Mouse (Mus musculus) heart, postnatal 36 days (tissue): ENCODE measurements around the gene 2510009E07Rik. TPM values are rescaled to one million over a fixed set of nuclear protein-coding genes. Genes with fewer than 3 reads are reported as not detected.
A peak's percentile ranks its signal among the peaks of the same experiment; 100 is the strongest.

Experiments used
- DNase-seq, 2 experiments: peaks; one replicate each; pipeline ENCODE4 v3.0.0; 2021 to 2022
- intact Hi-C: fragments of 180-260 bp; cut with DNase I; formaldehyde crosslinking; loops from one replicate; pipeline ENCODE4 v1.15.1; 2025
- total RNA-seq, 2 experiments: library from RNA; stranded (reverse); gene quantifications; 2 replicates each; pipeline ENCODE4 v1.2.3; 2021

The 2510009E07Rik gene
- 10 to 100 TPM; 22.9 to 23.8 TPM for total RNA-seq

DNA sequence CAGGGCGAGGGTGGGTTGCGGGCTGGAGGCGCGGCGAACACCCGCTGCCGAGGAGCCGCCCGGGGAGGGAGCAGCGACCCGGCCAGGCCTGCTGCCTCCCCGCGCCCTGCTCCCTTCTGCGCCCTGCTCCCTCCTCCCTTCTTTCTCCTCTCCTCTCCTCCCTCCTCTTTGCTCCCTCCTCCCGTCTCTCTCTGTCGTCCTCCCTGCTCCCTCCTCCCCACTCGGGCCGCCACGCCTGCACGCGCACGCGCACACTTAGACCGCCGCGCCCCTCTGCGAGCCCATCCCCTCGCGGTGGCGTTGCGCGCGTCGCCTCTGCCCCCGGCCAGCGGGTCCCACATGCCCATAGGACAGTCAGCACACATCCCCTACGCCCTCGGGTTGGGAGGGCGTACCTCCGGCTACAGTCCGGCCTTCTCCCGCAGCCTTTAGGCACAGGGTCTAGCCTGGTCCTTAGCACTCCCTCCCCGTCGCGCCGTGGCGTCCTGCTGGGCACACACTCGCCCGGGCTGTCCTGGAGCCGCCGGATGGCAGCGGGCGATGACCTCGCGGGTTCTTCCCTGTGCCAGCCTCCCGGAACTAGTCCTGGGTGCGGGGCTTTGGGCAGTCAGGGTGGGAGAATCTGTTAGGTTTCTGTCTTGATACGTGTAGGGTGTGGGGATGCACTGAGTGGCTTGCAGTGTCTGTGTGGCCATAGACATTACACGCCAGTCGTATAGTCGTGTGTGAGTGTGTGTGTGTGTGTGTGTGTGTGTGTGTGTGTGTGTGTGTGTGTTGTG, at the start of gene 2510009E07Rik:
Gene 2510009E07Rik (minus strand): TSS at position 203 of the 779 bp plus-strand sequence.
- DNase-seq: peak; percentile 86 to 91
- intact Hi-C loops: loop anchor here (1.0 to 2.0 kb wide), 2 partner anchors 40 to 53 kb away; no protein-coding TSS in a partner anchor

DNA sequence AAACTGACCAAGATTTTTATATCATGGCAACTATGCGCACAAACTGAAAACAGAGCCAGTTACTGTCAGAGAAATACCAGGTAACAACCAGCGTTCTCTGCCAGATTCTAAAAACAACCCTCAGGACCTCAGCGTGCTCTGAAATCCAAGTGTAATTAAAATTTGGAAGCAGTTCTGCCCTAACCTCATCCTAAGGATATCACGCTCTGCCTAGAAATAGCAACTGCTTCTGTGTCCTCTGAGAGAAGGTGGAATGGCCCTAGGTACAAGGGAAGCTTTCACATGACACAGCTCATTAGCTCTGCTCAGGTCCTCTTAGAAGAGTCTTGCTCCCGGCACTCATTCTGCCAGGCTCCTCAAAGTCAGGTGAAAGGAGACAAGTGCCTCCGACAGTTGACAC, 48.9 kb upstream of the 2510009E07Rik start:
- DNase-seq: peak in 1 of 2 experiments; percentile 12
- intact Hi-C loops: no loop called here

DNA sequence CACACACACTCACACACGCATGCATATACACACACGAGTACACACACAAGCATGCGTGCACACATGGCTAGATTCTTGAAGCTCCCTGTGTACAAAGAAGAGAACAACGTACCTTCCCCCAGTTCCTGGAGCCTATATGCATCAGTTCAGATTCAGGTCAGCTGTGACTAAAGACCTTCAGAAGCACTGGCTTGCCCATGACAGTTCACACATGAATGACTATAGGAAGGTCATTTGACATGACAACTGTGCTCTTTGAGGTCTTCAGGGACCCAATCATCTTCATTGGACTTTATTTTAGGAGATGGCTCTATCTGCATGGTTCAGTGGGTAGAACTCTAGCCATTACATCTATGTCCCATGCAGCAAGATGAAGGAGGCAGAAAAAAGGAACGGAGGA, 48.4 kb upstream of the 2510009E07Rik start:
- DNase-seq: no peak
- intact Hi-C loops: no loop called here

DNA sequence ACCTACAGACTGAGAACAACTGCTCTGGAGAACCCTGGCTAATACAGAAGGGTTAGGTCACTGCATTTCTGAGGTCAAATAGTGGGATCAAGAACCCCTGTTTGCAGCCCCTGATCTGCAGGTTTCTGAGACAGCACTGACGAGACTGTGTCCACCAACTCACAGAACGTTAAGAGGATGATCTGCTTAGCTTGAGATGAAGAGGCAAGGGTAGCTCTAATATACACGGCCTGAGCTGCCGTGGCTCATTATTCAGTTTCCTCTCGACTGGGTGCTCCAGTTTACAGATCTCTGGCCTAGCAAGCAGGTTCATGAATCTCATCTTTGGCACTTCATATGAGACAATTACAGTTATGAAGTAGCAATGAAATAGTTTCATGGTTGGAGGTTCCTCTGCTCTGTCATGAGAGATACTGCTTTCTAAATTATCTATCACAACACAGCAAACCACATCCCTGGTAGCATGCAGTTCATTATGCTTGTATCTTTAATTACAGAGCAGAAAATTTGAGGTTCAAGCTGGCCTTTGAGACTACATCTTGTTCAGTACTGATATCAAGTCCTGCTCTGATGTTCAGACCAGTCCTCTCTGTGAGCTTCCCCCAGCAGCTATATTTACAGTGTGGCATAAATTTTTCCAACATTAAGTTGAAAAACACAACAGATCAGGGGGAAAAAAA, 47.9 kb upstream of the 2510009E07Rik start:
- no peak for DNase-seq

DNA sequence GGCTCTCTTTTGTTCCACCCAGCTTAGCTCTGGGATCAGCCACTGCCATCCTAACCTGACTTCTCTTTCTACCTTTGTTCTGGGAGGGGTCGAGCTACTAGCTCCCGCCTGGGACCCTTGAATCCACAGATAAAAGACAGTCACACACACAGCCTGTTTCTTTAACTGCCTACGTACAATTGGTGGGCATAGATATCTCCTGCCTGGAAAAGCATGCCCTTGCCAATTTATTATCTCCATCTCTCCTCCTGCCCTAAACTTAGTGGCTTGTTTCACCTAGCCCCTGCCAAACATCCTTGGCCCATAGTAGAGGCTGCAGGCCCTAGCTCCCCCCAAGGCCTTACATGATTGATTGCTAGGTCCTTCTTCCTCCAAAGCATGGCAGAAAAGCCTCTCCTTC, 47.1 kb upstream of the 2510009E07Rik start:
- DNase-seq: no peak
- intact Hi-C loops: no loop called here

More for the DNA sequence above, 47.9 kb upstream of the 2510009E07Rik start:
- intact Hi-C loops: no loop called here

DNA sequence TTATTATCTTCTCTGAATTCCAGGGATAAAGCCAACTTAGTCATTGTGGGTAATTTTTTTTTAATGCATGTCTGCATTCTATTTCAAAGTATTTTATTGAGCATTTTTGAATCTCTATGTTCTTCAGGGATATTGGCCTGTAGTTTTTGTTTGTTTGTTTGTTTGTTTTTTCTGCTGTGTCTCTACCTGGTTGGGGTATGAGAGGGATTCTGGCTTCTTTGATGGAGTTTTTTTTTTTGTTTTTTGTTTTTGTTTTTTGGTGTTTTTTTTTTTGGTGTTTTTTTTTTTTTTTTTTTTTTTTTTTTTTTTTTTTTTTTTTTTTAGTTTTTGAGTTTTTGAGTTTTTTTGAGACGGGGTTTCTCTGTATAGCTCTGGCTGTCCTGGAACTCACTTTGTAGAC, 41.2 kb upstream of the 2510009E07Rik start:
- intact Hi-C loops: no loop called here

DNA sequence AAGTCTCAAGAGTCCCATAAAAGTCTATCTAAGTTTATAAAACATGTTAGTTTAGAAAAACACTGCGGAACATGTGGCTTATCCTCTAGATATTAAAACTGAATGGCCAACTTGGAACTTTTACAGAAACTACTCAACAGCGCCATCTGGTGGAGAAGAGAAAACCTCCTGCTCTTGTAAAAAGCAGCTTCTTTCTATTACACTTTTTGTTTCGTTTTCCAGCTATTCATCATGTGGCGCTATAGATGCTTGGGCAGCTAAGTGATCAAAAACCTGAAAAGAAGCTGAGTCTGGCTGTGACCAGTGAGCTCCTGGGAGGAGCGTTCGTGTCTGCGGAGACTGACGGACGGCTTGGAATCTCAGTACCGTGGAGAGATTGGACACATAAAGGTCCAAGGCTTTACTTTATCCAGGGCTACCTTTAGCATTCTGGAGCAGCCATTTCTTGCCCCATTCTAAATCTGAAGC, 33.5 kb upstream of the 2510009E07Rik start:
- intact Hi-C loops: loop anchor here (1.0 to 2.0 kb wide), 3 partner anchors 112 to 240 kb away; no protein-coding TSS in a partner anchor
- peak; percentile 79 to 83 for DNase-seq

More for the DNA sequence above, 41.2 kb upstream of the 2510009E07Rik start:
- DNase-seq: no peak

DNA sequence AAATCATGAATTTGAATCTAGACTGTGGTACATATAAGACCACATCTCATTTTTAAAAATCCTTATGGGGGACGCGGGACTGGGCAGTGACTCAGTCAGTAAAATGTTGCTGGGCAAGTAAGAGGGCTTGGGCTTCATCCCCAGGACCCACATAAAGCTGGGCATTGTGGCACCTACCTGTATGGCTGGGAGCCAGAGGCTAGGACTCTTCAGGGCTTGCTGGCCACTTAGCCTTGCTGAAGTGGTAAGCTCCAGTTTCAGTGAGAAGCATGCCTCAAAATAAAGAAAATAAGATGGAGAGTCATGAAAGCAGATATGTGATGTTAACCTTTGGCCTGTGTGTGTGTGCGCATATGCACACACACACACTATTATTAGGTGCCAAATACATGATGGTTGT, 33.0 kb upstream of the 2510009E07Rik start:
- no peak for DNase-seq
- intact Hi-C loops: no loop called here

DNA sequence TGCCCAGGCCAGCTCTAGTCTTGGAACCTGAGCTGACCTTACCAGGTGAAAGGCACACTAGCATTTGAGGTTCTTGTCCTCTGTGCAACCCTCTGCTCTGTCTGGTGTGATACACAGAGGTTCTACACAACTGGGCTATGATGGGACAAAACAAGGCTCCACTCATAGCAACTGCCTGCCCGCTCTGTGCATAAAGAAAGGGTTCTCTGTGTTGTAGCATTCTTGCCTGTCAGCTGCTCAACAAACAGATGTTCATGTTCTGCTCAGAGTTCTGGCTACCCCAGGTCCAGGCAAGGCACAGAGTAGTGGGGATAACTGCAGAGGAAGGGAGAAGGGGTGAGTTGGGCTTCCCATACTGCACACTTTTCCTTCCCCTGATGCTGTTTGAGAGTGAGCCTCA, 29.8 kb upstream of the 2510009E07Rik start:
- intact Hi-C loops: no loop called here
- no peak for DNase-seq

DNA sequence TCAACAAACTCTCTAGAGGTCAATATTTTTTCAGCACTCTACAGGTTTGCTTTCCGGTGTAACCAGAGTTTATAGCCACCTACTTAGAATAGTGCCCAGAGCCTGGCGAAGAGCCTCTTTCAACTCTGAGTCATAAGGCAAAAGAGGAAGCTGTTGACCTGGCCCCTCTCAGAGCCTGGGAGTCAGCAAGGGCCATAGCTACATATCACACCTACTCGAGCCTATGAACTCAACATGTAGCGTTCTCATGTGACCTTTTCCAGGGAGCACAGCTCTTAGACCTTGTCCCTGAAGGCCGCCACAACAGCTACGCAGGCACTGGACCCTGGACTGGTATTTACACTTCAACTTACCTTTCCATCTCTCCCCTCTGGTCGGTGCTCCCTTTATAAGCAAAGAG, 25.3 kb upstream of the 2510009E07Rik start:
- intact Hi-C loops: no loop called here
- DNase-seq: no peak

DNA sequence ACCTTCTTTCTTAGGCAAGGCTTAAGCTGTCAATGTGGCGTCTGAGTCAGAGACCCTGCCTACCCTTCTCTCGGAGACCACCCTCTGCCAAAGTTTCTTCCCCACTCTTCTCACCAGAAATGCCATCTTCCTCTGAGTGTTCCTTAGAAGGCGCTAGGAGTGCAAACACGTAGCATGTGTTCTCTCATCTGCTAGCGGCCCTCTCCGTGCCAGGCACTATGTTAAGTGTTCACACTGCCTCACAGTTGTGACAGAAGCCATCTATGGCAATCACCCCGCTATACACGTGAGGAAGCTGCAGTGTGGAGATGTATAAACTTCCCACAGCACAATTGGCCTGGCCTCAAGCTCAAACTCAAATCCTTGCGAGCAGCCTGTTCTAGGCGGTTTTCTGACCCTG, 20.1 kb upstream of the 2510009E07Rik start:
- DNase-seq: no peak
- intact Hi-C loops: no loop called here

DNA sequence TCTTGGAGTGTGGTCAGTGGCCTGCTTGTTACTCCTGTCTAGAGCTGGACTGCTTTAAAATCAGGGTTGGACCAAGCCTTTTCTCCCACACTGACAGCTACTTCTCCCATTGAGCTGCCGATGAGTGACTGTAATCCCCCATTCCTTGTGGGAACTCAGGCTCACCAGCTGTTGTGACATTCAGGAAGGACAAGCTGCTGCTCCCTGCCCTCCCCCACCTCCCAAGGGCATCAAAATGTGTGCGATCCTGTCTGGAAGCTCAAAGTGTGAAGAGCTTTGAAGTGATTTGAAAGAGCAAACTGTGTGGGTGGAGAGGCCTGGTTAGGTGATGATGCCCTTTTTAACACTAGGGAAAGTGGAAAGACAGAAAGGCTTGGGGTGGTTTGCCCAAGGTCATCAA, 15.9 kb upstream of the 2510009E07Rik start:
- no peak for DNase-seq

DNA sequence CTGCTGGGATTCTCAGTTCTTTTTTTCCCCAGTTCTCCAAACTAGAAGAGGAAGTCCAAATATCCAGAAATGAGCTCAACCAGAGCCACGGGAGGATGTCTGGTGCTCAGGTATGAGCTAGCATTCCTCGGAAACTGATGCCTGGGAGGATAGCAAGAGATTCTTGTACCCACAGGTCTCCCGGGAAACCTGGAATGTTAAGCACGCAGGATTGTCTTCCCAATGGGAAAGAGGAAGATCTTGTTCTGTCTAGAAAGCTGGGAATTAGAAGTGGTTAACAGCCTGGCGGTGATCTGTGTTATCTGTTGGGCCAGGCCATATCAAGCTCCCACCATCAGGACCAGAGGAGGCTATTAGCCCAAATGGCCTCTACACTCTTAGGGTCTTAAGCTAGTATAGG, 10.2 kb upstream of the 2510009E07Rik start:
- intact Hi-C loops: no loop called here
- DNase-seq: no peak

More for the DNA sequence above, 15.9 kb upstream of the 2510009E07Rik start:
- intact Hi-C loops: no loop called here

DNA sequence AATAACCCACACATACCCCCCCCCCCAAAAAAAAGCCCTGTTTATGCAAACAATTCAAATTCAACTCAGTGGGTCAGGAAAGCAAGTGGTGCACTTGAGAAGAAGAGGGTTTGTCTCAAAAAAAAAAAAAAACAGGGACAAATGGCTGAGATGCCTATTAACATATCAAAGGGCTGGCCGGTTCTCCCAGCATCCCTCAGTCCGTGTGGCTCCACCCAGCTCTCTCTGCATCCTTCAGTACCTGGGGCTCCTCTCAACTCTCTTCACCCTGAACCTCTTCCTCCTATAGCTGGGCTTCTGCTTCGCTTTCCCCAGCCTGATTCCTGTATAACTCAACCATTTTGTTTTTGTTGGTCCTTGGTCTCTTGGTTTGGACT, 7.8 kb upstream of the 2510009E07Rik start:
- intact Hi-C loops: no loop called here
- DNase-seq: no peak

DNA sequence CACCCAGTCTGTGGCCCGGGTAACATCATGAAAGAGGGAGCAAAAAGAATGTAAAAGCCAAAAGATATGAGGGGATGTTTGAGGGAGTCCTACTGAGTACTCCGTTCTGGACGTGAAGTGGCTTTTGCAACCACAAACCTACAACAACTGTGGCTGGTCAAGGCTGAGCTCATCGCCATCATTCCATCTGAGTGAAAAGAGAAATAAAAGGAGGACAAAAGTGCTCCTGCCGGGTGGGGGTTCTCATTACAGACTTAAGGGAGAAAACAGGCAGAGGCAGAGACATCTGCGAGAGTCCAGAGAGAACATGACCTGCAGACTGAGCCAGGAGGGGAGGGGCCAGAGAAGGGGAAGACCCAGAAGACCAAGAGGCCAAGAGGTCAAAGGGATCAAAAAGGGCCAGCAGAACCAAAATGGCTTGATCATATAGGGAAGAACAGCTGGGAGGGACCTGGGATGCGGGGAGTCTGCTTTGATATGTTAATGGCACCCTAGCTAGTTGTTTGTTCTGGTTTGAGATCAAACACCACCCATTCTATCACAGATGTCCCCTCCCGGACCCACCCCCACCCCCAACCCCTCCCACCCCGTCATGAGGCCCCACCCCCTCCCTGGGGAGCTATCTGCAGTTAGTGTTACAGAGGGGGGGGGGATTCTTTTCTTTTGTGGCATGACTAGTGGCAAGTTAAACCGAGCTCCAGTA, 7.3 kb upstream of the 2510009E07Rik start:
- DNase-seq: no peak
- intact Hi-C loops: no loop called here

DNA sequence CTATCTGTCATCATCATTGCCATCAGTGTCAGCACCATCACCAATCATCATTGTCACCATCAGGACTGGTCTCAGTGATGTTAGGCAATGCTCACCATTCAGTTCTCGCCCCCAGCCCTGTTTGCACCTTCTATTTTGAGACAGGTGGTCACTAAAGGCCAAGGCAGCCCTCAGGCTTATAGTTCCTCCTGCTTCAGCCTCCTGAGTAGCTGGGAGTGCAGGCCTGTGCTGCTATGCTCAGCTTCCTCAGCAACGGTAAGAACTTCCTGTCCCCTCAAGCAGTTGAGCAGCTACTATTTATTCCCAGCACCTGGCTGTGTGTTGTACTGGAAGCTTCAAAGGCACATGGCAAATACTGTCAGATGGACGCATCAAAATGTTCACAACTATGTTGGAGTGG, 3.7 kb upstream of the 2510009E07Rik start:
- intact Hi-C loops: no loop called here
- no peak for DNase-seq

DNA sequence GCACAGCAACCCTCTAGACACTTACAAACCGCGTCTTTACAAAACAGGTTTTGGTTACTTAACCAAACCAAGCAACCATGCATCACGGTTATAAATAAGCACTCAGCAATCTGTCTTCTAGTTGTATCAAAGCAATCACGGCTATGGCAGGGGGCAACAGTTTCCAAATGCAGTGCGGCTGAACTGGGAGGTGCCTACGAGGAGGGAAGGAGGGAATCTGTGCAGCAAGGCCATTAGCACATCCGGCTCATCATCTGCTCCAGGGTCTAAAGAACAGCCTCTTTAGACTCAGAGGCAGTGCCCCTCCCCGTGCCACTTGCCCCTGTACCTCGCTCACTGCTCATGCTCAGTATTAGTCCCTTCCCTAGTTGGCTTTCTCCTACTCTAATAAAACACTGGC, 2.5 kb upstream of the 2510009E07Rik start:
- DNase-seq: no peak
- intact Hi-C loops: no loop called here

DNA sequence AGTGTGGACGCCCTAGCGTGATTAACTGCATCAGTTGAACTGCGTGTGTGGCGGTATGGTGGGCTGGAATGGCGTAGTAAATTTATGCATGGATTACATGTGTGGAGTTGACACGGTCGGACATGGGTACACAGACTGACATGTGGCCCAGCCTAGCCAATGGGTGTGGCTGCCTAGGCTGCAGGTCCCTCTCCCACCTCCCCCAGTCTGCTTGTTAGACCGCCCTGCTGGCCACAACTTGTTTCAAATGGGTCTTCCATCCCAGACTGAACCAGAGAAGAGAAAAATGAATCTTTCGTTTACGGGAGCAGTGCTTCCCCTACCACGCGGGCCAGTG, 745 bp upstream of the 2510009E07Rik start:
- intact Hi-C loops: loop anchor here (2.0 kb wide), 1 partner anchor 40 kb away; no protein-coding TSS in a partner anchor
- DNase-seq: peak; percentile 26 to 40

DNA sequence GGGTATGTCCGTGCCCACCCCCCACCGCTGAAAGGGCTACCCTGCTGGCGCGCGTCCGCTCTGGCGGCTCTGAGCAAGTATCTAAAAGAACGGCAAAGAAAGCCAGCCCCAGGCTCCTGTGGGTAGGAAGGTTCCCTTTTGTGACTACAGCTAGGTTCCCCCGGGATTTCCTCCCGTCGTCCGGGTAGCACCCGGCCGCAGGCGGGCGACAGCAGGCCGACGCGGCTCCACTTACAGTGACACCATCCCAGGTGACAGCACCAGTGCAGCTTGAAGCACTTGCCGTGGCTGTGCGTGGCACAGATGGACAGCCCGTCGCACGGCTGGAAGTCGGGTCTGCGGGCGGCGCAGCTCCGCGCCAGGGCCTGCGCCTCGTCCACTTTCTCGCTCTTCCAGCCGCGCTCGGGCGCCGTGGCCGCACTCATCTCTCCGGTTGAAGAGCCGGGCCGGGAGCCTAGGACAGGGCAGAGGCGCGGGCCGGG, 443 bp downstream of the 2510009E07Rik start:
- DNase-seq: peak; percentile 63 to 80
- intact Hi-C loops: loop anchor here (1.0 to 2.0 kb wide), 2 partner anchors 39 to 53 kb away; no protein-coding TSS in a partner anchor

DNA sequence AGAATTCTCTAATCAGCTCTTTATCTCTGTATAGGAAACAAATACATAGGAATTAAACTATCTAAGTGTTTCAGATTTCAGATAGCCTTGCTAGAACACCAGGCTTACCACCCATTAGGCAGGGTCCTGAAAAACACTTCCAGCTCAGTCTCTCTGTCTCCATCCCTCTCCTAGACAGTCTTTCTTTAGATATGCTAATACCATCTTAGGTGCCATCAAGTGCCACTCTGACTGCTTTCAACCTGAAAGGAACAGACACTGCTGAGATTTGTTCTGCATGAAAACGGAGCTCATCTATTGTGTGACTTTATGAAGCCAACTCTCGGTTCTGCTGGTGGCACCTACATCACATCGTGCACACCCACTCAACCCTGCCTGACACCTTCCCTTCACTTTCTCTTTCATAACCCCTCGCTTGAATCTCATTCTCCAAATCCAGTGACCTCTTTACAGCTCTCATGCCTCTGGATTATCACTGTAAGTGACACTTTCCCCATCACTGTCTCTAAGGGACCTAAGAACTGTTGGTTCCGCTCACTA, 4.2 kb downstream of the 2510009E07Rik start:
- intact Hi-C loops: no loop called here
- no peak for DNase-seq

DNA sequence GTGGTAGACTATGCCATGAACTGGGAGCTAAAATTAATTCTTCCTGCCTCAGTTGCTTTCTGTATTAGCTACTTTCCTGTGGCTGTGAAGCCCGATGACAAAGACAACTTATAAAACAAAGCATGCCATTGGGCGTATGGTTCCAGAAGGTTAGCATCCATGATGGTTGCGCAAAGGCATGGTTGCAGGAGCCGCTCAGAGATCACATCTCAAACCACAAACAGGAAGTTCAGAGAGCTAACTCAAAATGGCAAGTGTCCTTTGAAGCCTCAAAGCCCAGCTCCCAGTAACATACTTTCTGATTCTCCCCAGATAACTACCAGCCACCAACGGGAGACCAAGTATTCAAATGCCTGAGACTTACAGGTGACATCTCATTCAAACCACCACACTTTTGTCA, 5.3 kb downstream of the 2510009E07Rik start:
- intact Hi-C loops: no loop called here
- no peak for DNase-seq
